Mouse (Mus musculus): ENCODE measurements around the gene Olfr821. TPM values are rescaled to one million over a fixed set of nuclear protein-coding genes. Genes with fewer than 3 reads are reported as not detected.
"Not testable (repeated sequence)": the region's sequence is repeated elsewhere in the genome, so short reads cannot be mapped to it uniquely, and the experiment has no call there.

Olfr821 gene
- polyA plus RNA-seq (2015; fragmentation: Nextera tagmentation; extraction: Ambion mirVana): not detected in 2 replicates

DNA sequence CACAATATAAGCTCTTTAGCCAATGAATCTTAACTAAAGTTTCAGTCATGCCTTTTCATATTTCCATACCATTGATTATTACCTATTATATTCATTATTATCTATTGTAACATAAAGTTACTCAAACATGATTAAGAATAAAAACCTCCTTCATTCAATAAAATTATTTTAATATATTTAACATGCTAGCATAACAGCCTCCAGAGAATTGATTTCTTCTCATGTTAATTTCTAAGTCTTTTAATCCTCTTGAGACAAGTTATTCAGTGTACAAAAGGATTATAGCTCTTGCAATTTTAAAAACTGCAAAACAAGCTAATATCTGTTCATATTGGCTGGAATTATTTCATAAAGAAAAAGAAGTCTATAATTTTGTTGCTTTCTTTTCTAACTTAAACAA lies at the start of gene Olfr821:
Gene Olfr821 (plus strand): TSS at position 301 of the 400 bp plus-strand sequence.
- no peak within 1 kb of the TSS for H3K4me2 ChIP-seq
- ATAC-seq (ENCODE audit: low read depth) (no peak), DNase-seq (no peak)
- no peaks in the 10 kb centered on the region; the same call in 1 of the 2 replicates for H3K9me3 ChIP-seq (replicated peaks)
- H3K4me1 ChIP-seq (replicated peaks): no peaks in the 10 kb centered on the region
- H3K9ac ChIP-seq: no peak within 1 kb of the TSS
- H3K36me3 ChIP-seq: no peaks in the 10 kb centered on the region
- no peak within 1 kb of the TSS for H3K4me3 ChIP-seq (replicated peaks)
- no peak within 1 kb of the TSS for H3K27ac ChIP-seq
- H3K27me3 ChIP-seq: no peaks in the 10 kb centered on the region

DNA sequence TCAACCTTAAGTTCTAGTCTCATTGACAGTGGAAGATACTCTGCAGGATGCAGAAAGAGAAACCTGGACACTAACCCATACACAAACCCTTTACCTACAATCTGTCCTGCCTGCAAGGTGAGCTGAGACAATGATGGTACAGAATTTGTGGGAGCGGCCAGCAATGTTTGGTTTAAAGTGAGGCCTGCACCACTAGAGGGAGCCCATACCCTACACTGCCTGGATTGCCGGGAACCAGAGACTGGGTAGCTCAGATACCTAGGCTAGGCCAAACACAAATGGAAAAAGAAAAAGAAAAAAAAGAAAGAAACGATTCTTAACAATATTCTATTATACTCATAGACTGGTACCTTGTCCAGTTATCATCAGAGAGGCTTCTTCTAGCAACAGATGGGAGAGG lies 48.3 kb upstream of the Olfr821 start:
- not testable (repeated sequence) for DNase-seq; H3K9ac ChIP-seq; ATAC-seq (ENCODE audit: low read depth); H3K9me3 ChIP-seq (replicated peaks); H3K4me2 ChIP-seq; H3K4me3 ChIP-seq (replicated peaks); H3K27ac ChIP-seq; H3K27me3 ChIP-seq; H3K4me1 ChIP-seq (replicated peaks); H3K36me3 ChIP-seq
- WGBS (ENCODE audit: insufficient replicate concordance): no CpG with 5 or more reads among the region's 3 CpGs

DNA sequence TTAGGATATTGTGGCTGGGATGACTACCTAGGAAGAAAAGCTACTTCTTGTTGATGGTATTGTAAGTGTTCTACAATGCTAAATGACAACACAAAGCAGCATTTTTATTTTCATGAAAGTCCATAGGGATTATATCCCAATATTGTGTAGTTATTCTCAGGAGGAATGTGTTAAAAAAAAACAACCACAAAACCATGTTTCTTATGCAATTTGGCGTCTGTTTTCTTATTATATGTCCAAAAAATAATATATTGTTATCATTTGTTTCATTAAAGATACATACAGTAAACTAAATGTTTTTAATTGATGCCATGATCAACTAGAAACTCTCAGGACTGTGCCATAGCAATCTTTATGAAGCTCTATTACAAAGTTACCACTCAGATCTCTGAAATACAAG lies 45.2 kb upstream of the Olfr821 start, which contains the start of gene Gm10310:
Gene Gm10310 (minus strand): TSS at position 101 of the 400 bp plus-strand sequence.
- H3K9me3 ChIP-seq (replicated peaks); ATAC-seq (ENCODE audit: low read depth); DNase-seq; H3K9ac ChIP-seq; H3K4me2 ChIP-seq; H3K36me3 ChIP-seq; H3K4me1 ChIP-seq (replicated peaks); H3K27ac ChIP-seq; H3K4me3 ChIP-seq (replicated peaks); H3K27me3 ChIP-seq: not testable (repeated sequence)
- no CpG with 5 or more reads among the region's 1 CpGs for WGBS (ENCODE audit: insufficient replicate concordance)

DNA sequence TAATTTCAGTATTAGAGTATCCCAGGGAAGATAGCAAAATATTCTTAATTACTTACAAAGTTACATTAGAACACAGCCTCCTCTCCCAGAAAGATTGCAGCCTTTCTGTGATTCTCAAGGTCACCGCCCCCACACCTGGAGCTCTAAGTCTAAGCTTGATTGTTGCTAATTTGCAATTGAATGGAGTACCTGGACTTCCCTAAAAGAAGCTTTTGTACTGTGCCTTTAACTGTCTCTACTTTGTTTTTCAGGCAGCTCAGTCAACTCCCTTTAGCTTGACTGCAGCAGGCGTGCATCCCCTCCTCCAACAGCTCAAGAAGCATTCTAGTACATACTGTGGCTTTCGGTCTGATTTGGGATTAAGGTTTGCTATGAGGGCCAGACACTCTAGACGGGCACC lies 26.0 kb upstream of the Olfr821 start:
- not testable (repeated sequence) for H3K9ac ChIP-seq; H3K4me3 ChIP-seq (replicated peaks); H3K4me1 ChIP-seq (replicated peaks); ATAC-seq (ENCODE audit: low read depth); DNase-seq; H3K36me3 ChIP-seq; H3K9me3 ChIP-seq (replicated peaks); H3K4me2 ChIP-seq; H3K27ac ChIP-seq; H3K27me3 ChIP-seq
- 63% methylated on average over 4 of the region's 4 CpGs for WGBS (ENCODE audit: insufficient replicate concordance)

DNA sequence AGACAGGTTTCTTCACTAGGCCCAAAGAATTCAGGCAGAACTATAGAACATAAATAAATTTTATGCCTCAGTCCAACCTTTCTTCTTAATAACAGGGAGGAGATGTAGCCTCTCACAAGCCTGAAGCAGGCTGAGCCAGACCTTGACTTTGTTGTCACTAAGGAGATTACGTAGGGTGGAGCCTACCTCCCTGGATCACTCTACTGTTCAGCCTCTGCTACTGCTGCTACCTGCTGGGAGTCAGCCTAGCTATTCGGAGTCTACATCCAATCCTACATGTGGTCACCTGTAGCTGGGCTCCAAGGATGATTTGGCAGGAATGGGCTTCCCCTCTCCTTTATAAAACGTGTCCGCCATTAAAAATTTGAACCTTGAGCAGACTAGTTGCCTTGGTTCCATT lies 24.8 kb upstream of the Olfr821 start:
- not testable (repeated sequence) for H3K27me3 ChIP-seq; H3K27ac ChIP-seq; H3K9me3 ChIP-seq (replicated peaks); H3K4me1 ChIP-seq (replicated peaks); H3K4me2 ChIP-seq; H3K9ac ChIP-seq; H3K4me3 ChIP-seq (replicated peaks); H3K36me3 ChIP-seq; ATAC-seq (ENCODE audit: low read depth); DNase-seq
- WGBS (ENCODE audit: insufficient replicate concordance): 71% methylated on average over 4 of the region's 4 CpGs

DNA sequence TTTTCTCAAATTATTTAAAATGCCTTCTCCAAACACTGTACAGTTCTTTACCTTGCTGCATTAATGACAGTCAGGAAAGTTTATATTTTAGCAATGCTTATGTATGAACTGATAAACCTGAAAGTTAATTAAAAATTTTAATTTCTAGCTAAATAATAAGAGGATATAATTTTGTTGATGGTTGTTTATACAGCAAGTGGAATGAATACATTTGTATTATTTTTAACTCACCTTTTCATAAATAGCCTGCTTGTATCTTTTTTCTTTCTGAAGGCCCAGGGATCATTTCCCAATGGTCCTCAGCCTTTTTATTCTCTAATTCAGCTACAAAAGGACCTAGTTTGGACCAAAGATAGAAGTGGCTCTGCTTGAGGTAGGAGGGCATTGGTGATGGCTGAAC lies 17.8 kb upstream of the Olfr821 start, which contains the start of gene Olfr820:
Gene Olfr820 (plus strand): TSS at position 301 of the 400 bp plus-strand sequence.
- Histone ChIP-seq H3K4me1 (replicated peaks) (no peaks in the 10 kb centered on the region), H3K27me3 (no peaks in the 10 kb centered on the region), H3K36me3 (no peaks in the 10 kb centered on the region), H3K27ac (no peak within 1 kb of the TSS), H3K9ac (no peak within 1 kb of the TSS), H3K4me3 (replicated peaks) (no peak within 1 kb of the TSS), H3K4me2 (no peak within 1 kb of the TSS), H3K9me3 (replicated peaks) (no peaks in the 10 kb centered on the region)
- no peak for DNase-seq
- ATAC-seq (ENCODE audit: low read depth): no peak

DNA sequence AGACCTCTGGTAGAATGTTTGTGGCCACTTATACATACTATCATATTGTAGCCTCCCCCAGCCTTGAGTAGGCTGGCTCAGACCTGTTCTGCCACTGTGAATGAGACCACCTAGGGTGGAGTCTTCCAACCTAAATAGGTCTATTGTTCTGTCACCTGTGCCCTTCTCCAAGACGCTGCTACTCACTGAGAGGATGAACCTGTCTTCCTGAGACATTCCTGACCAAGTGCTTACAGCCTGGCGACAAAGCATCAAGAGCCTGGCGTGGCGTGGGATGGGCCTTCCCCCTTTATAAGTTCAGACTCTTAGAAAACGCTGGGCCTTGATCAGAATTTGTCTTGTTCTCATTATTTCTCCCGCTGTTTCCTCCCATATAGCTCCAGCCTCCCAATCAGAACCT lies 6.9 kb downstream of the Olfr821 start:
- no peaks in the 10 kb centered on the region; the same call in 1 of the 2 replicates for H3K9me3 ChIP-seq (replicated peaks)
- DNase-seq (no peak), ATAC-seq (ENCODE audit: low read depth) (no peak)
- H3K4me3 ChIP-seq (replicated peaks): no peak overlapping the region
- H3K4me2 ChIP-seq: no peak overlapping the region
- H3K4me1 ChIP-seq (replicated peaks): no peaks in the 10 kb centered on the region
- 51% methylated on average over 6 of the region's 6 CpGs for WGBS (ENCODE audit: insufficient replicate concordance)
- no peaks in the 10 kb centered on the region for H3K36me3 ChIP-seq
- no peak overlapping the region for H3K27ac ChIP-seq
- no peaks in the 10 kb centered on the region for H3K27me3 ChIP-seq
- H3K9ac ChIP-seq: no peak overlapping the region

DNA sequence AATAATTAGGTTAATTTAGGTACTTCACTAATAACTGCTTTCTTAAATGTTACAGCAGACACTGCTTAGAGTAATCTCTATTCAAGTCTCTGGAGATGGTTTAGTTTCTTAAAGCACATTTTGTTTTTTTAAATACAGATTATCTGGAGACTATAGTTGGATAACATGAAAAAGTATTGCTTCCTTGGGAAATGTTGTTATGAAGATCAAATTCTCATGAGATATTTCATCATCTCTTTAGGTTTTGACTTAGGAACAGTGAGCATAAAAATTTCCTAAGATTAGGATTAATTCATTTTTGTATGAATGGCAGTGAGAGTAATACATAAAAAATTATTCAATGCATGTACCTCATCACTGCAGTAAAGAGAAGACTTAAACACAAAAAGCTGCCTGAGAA lies 40.8 kb downstream of the Olfr821 start, which contains the start of gene Olfr822:
Gene Olfr822 (plus strand): TSS at position 301 of the 400 bp plus-strand sequence.
- ATAC-seq (ENCODE audit: low read depth) (no peak), DNase-seq (no peak)
- no peak within 1 kb of the TSS for H3K4me2 ChIP-seq
- no peaks in the 10 kb centered on the region for H3K4me1 ChIP-seq (replicated peaks)
- no peak within 1 kb of the TSS for H3K9ac ChIP-seq
- no peaks in the 10 kb centered on the region for H3K27me3 ChIP-seq
- no peak within 1 kb of the TSS for H3K4me3 ChIP-seq (replicated peaks)
- H3K27ac ChIP-seq: no peak within 1 kb of the TSS
- no peaks in the 10 kb centered on the region for H3K36me3 ChIP-seq
- H3K9me3 ChIP-seq (replicated peaks): no peaks in the 10 kb centered on the region

Other genes with a start within 250 kb of the Olfr821 start
- not detected in 2 replicates for gene Olfr810, start 235.4 kb upstream of the Olfr821 start, polyA plus RNA-seq (2015; fragmentation: Nextera tagmentation; extraction: Ambion mirVana)
- not detected in 2 replicates for gene Olfr811, start 226.0 kb upstream of the Olfr821 start, polyA plus RNA-seq (2015; fragmentation: Nextera tagmentation; extraction: Ambion mirVana)
- gene Olfr812, start 184.3 kb upstream of the Olfr821 start, polyA plus RNA-seq (2015; fragmentation: Nextera tagmentation; extraction: Ambion mirVana): not detected in 2 replicates
- gene Olfr813, start 175.0 kb upstream of the Olfr821 start, polyA plus RNA-seq (2015; fragmentation: Nextera tagmentation; extraction: Ambion mirVana): not detected in 2 replicates
- gene Olfr814, start 150.5 kb upstream of the Olfr821 start, polyA plus RNA-seq (2015; fragmentation: Nextera tagmentation; extraction: Ambion mirVana): not detected in 2 replicates
- gene Olfr815, start 124.5 kb upstream of the Olfr821 start, polyA plus RNA-seq (2015; fragmentation: Nextera tagmentation; extraction: Ambion mirVana): not detected in 2 replicates
- not detected in 2 replicates for gene Olfr816, start 114.8 kb upstream of the Olfr821 start, polyA plus RNA-seq (2015; fragmentation: Nextera tagmentation; extraction: Ambion mirVana)
- gene Olfr818, start 81.2 kb upstream of the Olfr821 start, polyA plus RNA-seq (2015; fragmentation: Nextera tagmentation; extraction: Ambion mirVana): not detected in 2 replicates
- not detected in 2 replicates for gene Olfr819, start 63.1 kb upstream of the Olfr821 start, polyA plus RNA-seq (2015; fragmentation: Nextera tagmentation; extraction: Ambion mirVana)
- gene Olfr247, start 54.2 kb upstream of the Olfr821 start, polyA plus RNA-seq (2015; fragmentation: Nextera tagmentation; extraction: Ambion mirVana): not detected in 2 replicates
- not detected in 2 replicates for gene Gm10310, start 45.3 kb upstream of the Olfr821 start, polyA plus RNA-seq (2015; fragmentation: Nextera tagmentation; extraction: Ambion mirVana)
- gene Olfr820, start 17.7 kb upstream of the Olfr821 start, polyA plus RNA-seq (2015; fragmentation: Nextera tagmentation; extraction: Ambion mirVana): not detected in 2 replicates
- gene Olfr822, start 40.9 kb downstream of the Olfr821 start, polyA plus RNA-seq (2015; fragmentation: Nextera tagmentation; extraction: Ambion mirVana): not detected in 2 replicates
- not detected in 2 replicates for gene Olfr823, start 85.0 kb downstream of the Olfr821 start, polyA plus RNA-seq (2015; fragmentation: Nextera tagmentation; extraction: Ambion mirVana)
- gene Olfr824, start 99.7 kb downstream of the Olfr821 start, polyA plus RNA-seq (2015; fragmentation: Nextera tagmentation; extraction: Ambion mirVana): not detected in 2 replicates
- not detected in 2 replicates for gene Olfr825, start 136.4 kb downstream of the Olfr821 start, polyA plus RNA-seq (2015; fragmentation: Nextera tagmentation; extraction: Ambion mirVana)
- not detected in 2 replicates for gene Olfr826, start 153.8 kb downstream of the Olfr821 start, polyA plus RNA-seq (2015; fragmentation: Nextera tagmentation; extraction: Ambion mirVana)
- not detected in 2 replicates for gene Olfr827, start 184.1 kb downstream of the Olfr821 start, polyA plus RNA-seq (2015; fragmentation: Nextera tagmentation; extraction: Ambion mirVana)
- gene Neurod4, start 249.9 kb downstream of the Olfr821 start, polyA plus RNA-seq (2015; fragmentation: Nextera tagmentation; extraction: Ambion mirVana): not detected in 2 replicates

Measured in liver, embryonic 13.5 days (tissue).